28 mouse cellular contexts compared by ENCODE assay signal in genomic region chr11:62018315-62019205, GRCm38 (mm10).
DNase-seq lines count a peak whose midpoint lies in the region; ATAC-seq and TF ChIP-seq lines count a peak whose summit lies in the region.
"Had no signal": no experiment of that assay in that cellular context is flagged by ENCODE, and none has a peak within 500 bp of the region (broad histone marks: within the 10 kb centered on the region; RNA-seq: fewer than 3 reads in every experiment).

No protein-coding gene starts in this region.

- no peak overlapping the region for H3K27ac ChIP-seq in lung, embryonic 14.5 days (ENCODE audit: low read depth)
- H3K27ac ChIP-seq: embryonic facial prominence, embryonic 12.5 days; hindbrain, embryonic 13.5 days; kidney, postnatal 0 days; left cerebral cortex, adult 2 months; limb, embryonic 12.5 days; liver, embryonic 15.5 days had no signal

- no peaks in the 10 kb centered on the region for H3K9me3 ChIP-seq in lung, embryonic 14.5 days (ENCODE audit: low read depth, low read length)
- H3K9me3 ChIP-seq: embryonic facial prominence, embryonic 12.5 days; hindbrain, embryonic 13.5 days; limb, embryonic 12.5 days; liver, embryonic 15.5 days; megakaryocyte, embryonic 14.5 days had no signal

- no peaks in the 10 kb centered on the region for H3K4me1 ChIP-seq in lung, embryonic 14.5 days (ENCODE audit: insufficient read depth)
- H3K4me1 ChIP-seq: limb, embryonic 12.5 days had no signal

- peak; percentile 4 for DNase-seq in lung, embryonic 14.5 days
- no peak for DNase-seq in lung, postnatal 25 days (ENCODE audit: low spot score)
- peak; percentile 69 for DNase-seq in cerebellum, adult 11-12 months
- peak; percentile 61 for DNase-seq in cerebellum, adult 8-10 months
- peak; percentile 32 for DNase-seq in lung, postnatal 36 days
- DNase-seq in layer of hippocampus, adult 9-10 months (ENCODE audit: low spot score), result no peak
- no peak for DNase-seq in thymus, postnatal 25 days
- DNase-seq: adrenal gland, adult 2 months; adrenal gland, postnatal 36 days; gastrocnemius, postnatal 25 days; heart, adult 18-20 months; heart, postnatal 4 days; kidney, adult 8-10 months; layer of hippocampus, adult 9-11 months; midbrain, embryonic 14.5 days; right cerebral cortex, postnatal 14 days had no signal

- no peak overlapping the region for H3K9ac ChIP-seq in lung, embryonic 14.5 days
- H3K9ac ChIP-seq: embryonic facial prominence, embryonic 12.5 days; hindbrain, embryonic 13.5 days; limb, embryonic 12.5 days; liver, embryonic 15.5 days had no signal

- H3K27me3 ChIP-seq in lung, embryonic 14.5 days (ENCODE audit: insufficient read depth, low read length), result no peaks in the 10 kb centered on the region
- H3K27me3 ChIP-seq: liver, embryonic 15.5 days; megakaryocyte, embryonic 14.5 days had no signal

- no peaks in the 10 kb centered on the region for H3K36me3 ChIP-seq in lung, embryonic 14.5 days (ENCODE audit: insufficient read depth)
- H3K36me3 ChIP-seq: embryonic facial prominence, embryonic 12.5 days; hindbrain, embryonic 13.5 days; limb, embryonic 12.5 days had no signal

- ATAC-seq in lung, embryonic 14.5 days (ENCODE audit: insufficient read depth), result no peak
- ATAC-seq: activated CD4-positive, CD25-positive, alpha-beta regulatory T cell, adult 4 months; CD4-positive, CD25-positive, alpha-beta regulatory T cell, adult 4 months; forebrain, embryonic 14.5 days; intestine, embryonic 16.5 days had no signal

- WGBS in lung, embryonic 14.5 days, result 64% methylated on average over 10 of the region's 10 CpGs

- no peak overlapping the region for H3K4me3 ChIP-seq in lung, embryonic 14.5 days (ENCODE audit: low read depth, low read length)
- H3K4me3 ChIP-seq: embryonic facial prominence, embryonic 12.5 days; hindbrain, embryonic 13.5 days; left cerebral cortex, adult 2 months; limb, embryonic 12.5 days; liver, embryonic 15.5 days had no signal

- no peak overlapping the region for H3K4me2 ChIP-seq in lung, embryonic 14.5 days
- H3K4me2 ChIP-seq: embryonic facial prominence, embryonic 12.5 days; heart, embryonic 11.5 days; hindbrain, embryonic 13.5 days; limb, embryonic 12.5 days; liver, embryonic 15.5 days had no signal

- TF ChIP-seq CTCF in lung, embryonic 14.5 days (IDR thresholded peaks at IDR 0.05; ENCODE audit: low read depth), result no peak

Comparison
In these comparisons a context has a peak if more than half of its experiments do, and no peak if none do; other contexts are left out.
1. DNase-seq: peak in lung, embryonic 14.5 days (single experiment), cerebellum, adult 11-12 months (single experiment), cerebellum, adult 8-10 months (single experiment) and lung, postnatal 36 days (single experiment); none in lung, postnatal 25 days (single experiment), layer of hippocampus, adult 9-10 months (single experiment) and thymus, postnatal 25 days (single experiment).